Mouse (Mus musculus) heart, postnatal 0 days (tissue): ENCODE data around the gene Spsb3. TPM values are rescaled to one million over a fixed set of nuclear protein-coding genes. Genes with fewer than 3 reads are reported as not detected.

Experiments
- ATAC-seq: fragments of 200-750 bp; cut with Nextera tagmentation; 2 replicates; pipeline ENCODE4 v1.8.0; 2017; ENCODE audit warnings: low read depth, moderate number of reproducible peaks, moderate library complexity; ENCODE audit not compliant: insufficient read depth
- DNase-seq: peaks from one replicate; pipeline ENCODE4 v3.0.0-alpha.2; 2016; ENCODE audit warnings: low spot score
- H3K27ac ChIP-seq: fragments of 300-500 bp; sonication (generic); 2 replicates; pipeline ENCODE4 v1.5.1; 2014; ENCODE audit warnings: low read depth, mild to moderate bottlenecking
- H3K27me3 ChIP-seq: fragments of 300-500 bp; sonication (generic); 2 replicates; pipeline ENCODE4 v1.6.1; 2014; ENCODE audit warnings: low read length, mixed read lengths; ENCODE audit not compliant: control insufficient read depth, insufficient read depth
- H3K36me3 ChIP-seq: fragments of 300-500 bp; sonication (generic); replicated peaks from 2 replicates; pipeline ENCODE4 v1.6.1; 2014; ENCODE audit warnings: low read length, mixed read lengths; ENCODE audit not compliant: control insufficient read depth, insufficient read depth
- H3K4me1 ChIP-seq: fragments of 300-500 bp; sonication (generic); 2 replicates; pipeline ENCODE4 v1.6.1; 2014; ENCODE audit warnings: antibody characterized with exemption; ENCODE audit not compliant: control insufficient read depth, insufficient read depth
- H3K4me2 ChIP-seq: fragments of 300-500 bp; sonication (generic); 2 replicates; pipeline ENCODE4 v1.6.1; 2014; ENCODE audit warnings: low read depth, mild to moderate bottlenecking, low read length, moderate library complexity
- H3K4me3 ChIP-seq: fragments of 300-500 bp; sonication (generic); 2 replicates; pipeline ENCODE4 v1.5.1; 2014; ENCODE audit warnings: low read depth, low read length
- H3K9ac ChIP-seq: fragments of 300-500 bp; sonication (generic); replicated peaks from 2 replicates; pipeline ENCODE4 v1.6.1; 2014; ENCODE audit warnings: low read depth, low read length, mixed read lengths
- H3K9me3 ChIP-seq: fragments of 300-500 bp; sonication (generic); replicated peaks from 2 replicates; pipeline ENCODE4 v1.6.1; 2016; ENCODE audit warnings: low read length; ENCODE audit not compliant: control insufficient read depth
- CTCF ChIP-seq: IDR thresholded peaks from 2 replicates; pipeline ENCODE4 v1.5.1; 2016; ENCODE audit warnings: antibody characterized with exemption, control low read depth, low read depth
- EP300 ChIP-seq: IDR thresholded peaks from 2 replicates; pipeline ENCODE4 v1.6.1; 2016; ENCODE audit warnings: antibody characterized with exemption, low read depth
- WGBS: fragments of 180-500 bp; shearing (Covaris S2); extraction: QIAGEN DNeasy Blood & Tissue Kit; methylation state at CpG from one replicate; pipeline ENCODE4 v1.1.7; 2014; 5-methylcytosine and 5-hydroxymethylcytosine counted together
- polyA plus RNA-seq: library from polyadenylated mRNA; unstranded; fragments of >200 nt; fragmentation: Nextera tagmentation; extraction: Ambion mirVana; gene quantifications from 2 replicates; pipeline ENCODE4 v1.2.1, GENCODE M21; 2015
- total RNA-seq: library from RNA; depleted of rRNA; stranded (reverse); fragments of >200 nt; gene quantifications from 2 replicates; pipeline ENCODE4 v1.2.3, GENCODE M21; 2014; ENCODE audit warnings: low replicate concordance

Gene Spsb3
- total and polyA plus RNA-seq, 2 experiments from 2014 or later, result 40.2 to 74.6 TPM

DNA sequence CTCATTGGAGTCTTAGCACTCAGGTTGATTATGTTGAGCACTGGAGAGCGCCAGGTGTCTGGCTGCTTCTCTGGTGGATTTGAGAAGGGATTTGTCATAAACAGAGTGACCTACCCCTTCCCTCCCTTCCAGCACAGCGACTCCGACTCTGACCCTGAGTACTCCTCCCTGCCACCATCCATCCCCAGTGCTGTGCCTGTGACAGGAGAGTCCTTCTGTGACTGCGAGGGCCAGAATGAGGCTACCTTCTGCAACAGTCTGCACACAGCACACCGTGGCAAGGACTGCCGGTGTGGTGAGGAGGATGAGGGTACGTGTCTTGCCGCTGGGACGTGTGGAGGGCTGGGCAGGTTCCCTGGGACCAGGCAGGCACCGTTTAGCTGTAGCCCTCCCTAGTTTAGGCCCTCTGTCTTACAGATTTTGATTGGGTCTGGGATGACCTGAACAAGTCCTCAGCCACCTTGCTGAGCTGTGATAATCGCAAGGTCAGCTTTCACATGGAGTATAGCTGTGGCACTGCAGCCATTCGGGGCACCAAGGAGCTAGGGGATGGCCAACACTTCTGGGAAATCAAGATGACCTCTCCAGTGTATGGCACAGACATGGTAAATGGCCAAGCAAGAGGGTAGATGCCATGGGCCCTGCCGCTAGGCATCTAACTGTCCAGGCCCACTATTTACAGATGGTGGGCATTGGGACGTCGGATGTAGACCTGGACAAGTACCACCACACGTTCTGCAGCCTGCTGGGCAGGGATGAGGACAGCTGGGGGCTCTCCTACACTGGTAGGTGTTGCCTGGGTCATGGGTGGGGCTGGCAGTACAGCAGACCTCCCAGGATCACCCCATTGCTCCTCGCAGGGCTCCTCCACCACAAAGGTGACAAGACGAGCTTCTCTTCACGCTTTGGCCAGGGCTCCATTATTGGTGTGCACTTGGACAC lies 4.0 kb downstream of the Spsb3 start:
- Histone ChIP-seq H3K9ac (no peak overlapping the region), H3K4me2 (no peak overlapping the region), H3K27me3 (no peaks in the 10 kb centered on the region), H3K4me1 (peaks cover 21% of the 10 kb centered on the region), H3K27ac (no peak overlapping the region), H3K36me3 (peaks cover 35% of the 10 kb centered on the region), H3K9me3 (no peaks in the 10 kb centered on the region), H3K4me3 (no peak overlapping the region)
- ATAC-seq (no peak), DNase-seq (no peak)
- TF ChIP-seq EP300 (no peak), CTCF (no peak)
- WGBS, result 86% methylated on average over 19 of the region's 19 CpGs

DNA sequence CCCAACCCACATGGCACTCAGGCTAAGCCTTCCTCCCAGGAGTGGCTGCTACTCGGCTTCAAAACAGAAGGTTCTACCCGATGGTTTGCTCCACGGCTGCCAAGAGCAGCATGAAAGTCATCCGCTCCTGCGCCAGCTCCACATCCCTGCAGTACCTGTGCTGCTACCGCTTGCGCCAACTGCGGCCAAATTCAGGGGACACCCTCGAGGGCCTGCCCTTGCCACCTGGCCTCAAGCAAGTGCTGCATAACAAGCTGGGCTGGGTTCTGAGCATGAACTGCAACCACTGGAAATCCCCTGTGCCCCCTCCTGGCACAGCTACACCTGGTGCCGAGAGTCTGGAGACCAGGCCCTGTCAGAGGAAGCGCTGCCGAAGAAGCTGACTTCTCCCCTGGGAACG lies 4.9 kb downstream of the Spsb3 start:
- WGBS, result 78% methylated on average over 12 of the region's 13 CpGs
- ATAC-seq, result no peak
- Histone ChIP-seq H3K27me3 (no peaks in the 10 kb centered on the region), H3K9ac (no peak overlapping the region), H3K4me1 (peaks cover 24% of the 10 kb centered on the region), H3K9me3 (no peaks in the 10 kb centered on the region), H3K4me2 (no peak overlapping the region), H3K27ac (no peak overlapping the region), H3K36me3 (peaks cover 35% of the 10 kb centered on the region), H3K4me3 (no peak overlapping the region)
- no peak for DNase-seq
- TF ChIP-seq CTCF, result no peak
- TF ChIP-seq EP300, result no peak

DNA sequence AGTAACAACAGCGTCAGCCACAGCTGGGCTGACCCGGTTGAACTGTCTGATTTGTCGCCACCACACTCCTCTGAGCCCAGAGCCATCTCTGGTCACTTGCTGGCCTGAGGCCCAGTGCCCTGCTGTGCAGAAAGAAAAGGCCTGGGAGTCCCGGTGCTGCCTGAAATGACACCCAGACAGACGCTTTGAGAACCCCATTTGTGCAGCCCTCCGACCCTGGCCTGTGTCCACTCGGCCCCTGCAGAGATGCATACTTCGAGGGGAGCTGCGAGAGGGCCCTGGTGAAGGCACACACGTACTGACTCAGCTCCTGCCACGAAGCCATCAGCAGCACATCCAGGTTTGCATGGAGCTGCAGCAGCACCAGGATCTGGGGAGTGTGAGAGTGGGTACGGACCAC lies 6.3 kb downstream of the Spsb3 start:
- no peak for TF ChIP-seq CTCF
- no peak for TF ChIP-seq EP300
- H3K4me2 ChIP-seq, result no peak overlapping the region
- H3K4me1 ChIP-seq, result peaks cover 26% of the 10 kb centered on the region
- H3K27ac ChIP-seq, result no peak overlapping the region
- WGBS, result 86% methylated on average over 12 of the region's 12 CpGs
- H3K27me3 ChIP-seq, result no peaks in the 10 kb centered on the region
- no peaks in the 10 kb centered on the region for H3K9me3 ChIP-seq
- DNase-seq (no peak), ATAC-seq (no peak)
- H3K4me3 ChIP-seq, result no peak overlapping the region
- H3K36me3 ChIP-seq, result peaks cover 35% of the 10 kb centered on the region
- H3K9ac ChIP-seq, result no peak overlapping the region

DNA sequence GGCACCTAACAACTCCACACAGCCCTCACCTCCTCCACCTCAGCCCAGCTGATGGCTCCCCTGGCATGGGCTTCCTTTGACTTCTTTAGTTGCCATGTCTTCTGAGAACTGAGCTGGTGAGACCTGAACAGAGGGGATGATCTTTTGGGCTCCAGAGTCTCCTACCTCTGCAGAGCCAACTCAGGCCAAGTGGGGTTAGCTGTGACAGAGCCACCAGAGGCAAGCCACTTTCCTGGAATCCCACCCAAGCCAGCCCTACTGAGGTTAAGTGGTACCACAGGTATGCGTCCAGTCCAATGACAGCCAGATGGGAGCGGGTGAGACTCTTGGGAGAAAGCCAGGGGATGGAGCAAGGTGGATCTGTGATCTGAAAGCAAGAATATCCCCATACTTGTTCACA lies 6.8 kb downstream of the Spsb3 start:
- H3K4me1 ChIP-seq, result peaks cover 21% of the 10 kb centered on the region; the same call in 1 of the 2 replicates
- no peak overlapping the region for H3K9ac ChIP-seq
- H3K9me3 ChIP-seq, result no peaks in the 10 kb centered on the region
- H3K4me2 ChIP-seq, result no peak overlapping the region
- DNase-seq, result no peak
- H3K27ac ChIP-seq, result no peak overlapping the region
- TF ChIP-seq EP300 (no peak), CTCF (no peak)
- H3K4me3 ChIP-seq, result no peak overlapping the region
- 90% methylated on average over 2 of the region's 2 CpGs for WGBS
- peaks cover 40% of the 10 kb centered on the region for H3K36me3 ChIP-seq
- H3K27me3 ChIP-seq, result no peaks in the 10 kb centered on the region
- no peak for ATAC-seq

DNA sequence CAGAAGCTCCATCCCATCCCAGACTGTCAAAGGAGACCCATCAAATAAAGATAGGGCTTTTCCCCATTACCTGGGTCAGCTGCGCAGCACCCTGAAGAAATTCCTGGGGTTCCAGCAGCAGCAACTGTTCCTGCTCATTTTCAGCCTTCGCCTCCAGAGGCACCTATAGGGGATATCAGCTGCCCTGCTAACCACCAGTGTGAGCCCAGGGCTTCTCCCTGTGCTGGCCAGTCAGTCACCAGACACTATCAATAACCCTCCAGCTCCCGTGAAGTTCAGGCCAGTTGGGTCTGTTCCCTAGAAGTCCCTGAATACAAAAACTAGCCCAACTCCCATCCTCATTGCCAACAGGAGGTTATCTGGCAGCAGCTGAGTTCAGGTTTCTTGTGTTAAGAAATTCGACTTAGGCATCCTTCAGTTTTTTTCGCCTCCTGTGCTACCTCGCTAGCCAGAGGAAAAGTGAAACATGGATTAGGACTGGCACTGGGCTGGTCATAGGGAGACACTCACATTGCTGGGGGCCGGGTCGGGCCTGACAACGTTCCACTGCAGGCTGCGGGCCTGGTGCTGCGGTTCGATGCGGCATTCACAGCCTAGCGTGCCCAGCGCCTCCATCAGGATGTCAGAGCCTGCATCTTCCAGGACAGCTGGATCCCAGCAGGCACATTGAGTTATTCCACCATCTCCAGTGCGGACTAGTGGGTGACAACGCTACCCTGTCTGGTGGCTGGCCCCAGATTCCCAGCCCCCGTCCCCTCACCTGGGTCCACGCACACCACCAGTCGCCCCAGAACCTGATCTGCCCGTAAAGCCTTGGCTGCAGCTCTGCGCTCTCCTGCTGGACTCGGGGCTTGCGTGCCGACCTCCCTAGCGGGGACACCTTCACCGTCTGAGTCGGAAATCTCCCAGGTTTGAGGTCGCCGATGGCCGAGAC lies 7.9 kb downstream of the Spsb3 start:
- WGBS, result 9% methylated on average over 31 of the region's 31 CpGs
- no peak for DNase-seq
- Histone ChIP-seq H3K27me3 (no peaks in the 10 kb centered on the region), H3K4me3 (peak overlapping the region; percentile 71), H3K4me1 (peaks cover 20% of the 10 kb centered on the region; the same call in 1 of the 2 replicates), H3K4me2 (peak overlapping the region; percentile 97), H3K9me3 (no peaks in the 10 kb centered on the region), H3K9ac (peak overlapping the region; percentile 90), H3K36me3 (peaks cover 51% of the 10 kb centered on the region), H3K27ac (peak overlapping the region; percentile 83)
- ATAC-seq, result no peak
- TF ChIP-seq CTCF, result no peak
- TF ChIP-seq EP300, result no peak
